Mouse (Mus musculus) heart, postnatal 36 days (tissue): ENCODE results near the gene Arf6. TPM values are rescaled to one million over a fixed set of nuclear protein-coding genes. Genes with fewer than 3 reads are reported as not detected.
A peak's percentile ranks its signal among the peaks of the same experiment; 100 is the strongest.

Experiments used
- DNase-seq, 2 experiments: peaks; one replicate each; pipeline ENCODE4 v3.0.0; 2021 to 2022
- intact Hi-C: fragments of 180-260 bp; cut with DNase I; formaldehyde crosslinking; loops from one replicate; pipeline ENCODE4 v1.15.1; 2025
- microRNA-seq, 2 experiments: library from miRNA; unstranded; fragments of <30 nt; microRNA quantifications; one replicate each; pipeline ENCODE4 v1.2.0; 2021; ENCODE audit warnings: borderline number of aligned reads in 2 of 2
- total RNA-seq, 2 experiments: library from RNA; stranded (reverse); gene quantifications; 2 replicates each; pipeline ENCODE4 v1.2.3; 2021

The Arf6 gene
- total RNA-seq, 2 experiments from 2014 or later: 37.2 to 39.8 TPM

GRCm38 (mm10) chr12:69402594-69403167, 30.7 kb downstream of the Arf6 start:
- DNase-seq: no peak
- intact Hi-C loops: no loop called here

GRCm38 (mm10) chr12:69410767-69411166, 38.8 kb downstream of the Arf6 start:
- intact Hi-C loops: no loop called here
- DNase-seq: no peak

GRCm38 (mm10) chr12:69411936-69412335, 40.0 kb downstream of the Arf6 start:
- no peak for DNase-seq
- intact Hi-C loops: no loop called here

GRCm38 (mm10) chr12:69413303-69413702, 41.4 kb downstream of the Arf6 start:
- intact Hi-C loops: no loop called here
- DNase-seq: no peak

- no peak for DNase-seq
These were observed 43.0 kb downstream of the Arf6 start for GRCm38 (mm10) chr12:69414826-69415572.

GRCm38 (mm10) chr12:69416793-69417192, 44.8 kb downstream of the Arf6 start:
- no peak for DNase-seq
- intact Hi-C loops: no loop called here

More at GRCm38 (mm10) chr12:69414826-69415572, 43.0 kb downstream of the Arf6 start:
- intact Hi-C loops: no loop called here

GRCm38 (mm10) chr12:69417701-69418291, 45.8 kb downstream of the Arf6 start:
- DNase-seq: no peak
- intact Hi-C loops: no loop called here

GRCm38 (mm10) chr12:69418606-69419005, 46.7 kb downstream of the Arf6 start:
- no peak for DNase-seq
- intact Hi-C loops: no loop called here

- intact Hi-C loops: no loop called here
- DNase-seq: no peak
These were observed 47.2 kb downstream of the Arf6 start for GRCm38 (mm10) chr12:69419017-69419605.

GRCm38 (mm10) chr12:69419606-69420005, 47.7 kb downstream of the Arf6 start:
- no peak for DNase-seq
- intact Hi-C loops: no loop called here

- no peak for DNase-seq
- intact Hi-C loops: no loop called here
These were observed 48.8 kb downstream of the Arf6 start for GRCm38 (mm10) chr12:69420716-69421115.

- intact Hi-C loops: loop anchor here (2.0 kb wide), 2 partner anchors 50 to 80 kb away; partner anchors contain the start of genes Arf6 and Gm9887
- peak; percentile 38 to 49 for DNase-seq
These were observed 51.0 kb downstream of the Arf6 start for GRCm38 (mm10) chr12:69422827-69423537.

Small RNAs within 50 kb of the gene (microRNA-seq; reads per million reads assigned to microRNA genes)
- gene Gm47299 (0 reads per million in 2 experiments), gene Gm47305 (0 reads per million in 2 experiments)

Other genes with a start within 250 kb of the Arf6 start
- gene Rps29, start 213.0 kb upstream of the Arf6 start, total RNA-seq: 1,000 to 10,000 TPM; 1,412 to 1,495 TPM
- gene Lrr1, start 203.3 kb upstream of the Arf6 start, total RNA-seq: not detected
- gene Rpl36al, start 188.1 kb upstream of the Arf6 start, total RNA-seq: 100 to 1,000 TPM; 206 to 211 TPM
- 10 to 100 TPM; 18.8 to 20.6 TPM for gene Mgat2, start 188.0 kb upstream of the Arf6 start, total RNA-seq
- 1 to 10 TPM; 2.6 to 3.6 TPM for gene Gm49383, start 175.0 kb upstream of the Arf6 start, total RNA-seq
- gene Dnaaf2, start 173.7 kb upstream of the Arf6 start, total RNA-seq: under 1 TPM; 0.41 to 0.83 TPM
- 1 to 10 TPM; 2.5 to 2.8 TPM for gene Gm49384, start 167.9 kb upstream of the Arf6 start, total RNA-seq
- gene Pole2, start 144.0 kb upstream of the Arf6 start, total RNA-seq: under 1 TPM; 0.64 to 0.98 TPM
- gene Klhdc1, start 131.0 kb upstream of the Arf6 start, total RNA-seq: 10 to 100 TPM; 35.7 to 37.2 TPM
- gene Klhdc2, start 75.5 kb upstream of the Arf6 start, total RNA-seq: 100 to 1,000 TPM; 105 to 110 TPM
- gene Nemf, start 15.0 kb upstream of the Arf6 start, total RNA-seq: 10 to 100 TPM; 22.3 to 24.1 TPM
- not detected for gene Gm9887, start 308 bp downstream of the Arf6 start, total RNA-seq
- gene Vcpkmt, start 210.9 kb downstream of the Arf6 start, total RNA-seq: 1 to 10 TPM; 2.7 to 4.9 TPM